Mouse (Mus musculus) liver, embryonic 13.5 days (tissue): Measurements from ENCODE around the gene Ighmbp2. TPM values are rescaled to one million over a fixed set of nuclear protein-coding genes. Genes with fewer than 3 reads are reported as not detected.

Source experiments
- ATAC-seq: fragments of 200-750 bp; cut with Nextera tagmentation; 2 replicates; pipeline ENCODE4 v1.8.0; 2017; ENCODE audit warnings: low read depth, mild to moderate bottlenecking, moderate number of reproducible peaks, moderate library complexity
- DNase-seq: peaks from one replicate; pipeline ENCODE4 v3.0.0; 2022
- H3K27ac ChIP-seq: fragments of 300-500 bp; sonication (generic); 2 replicates; pipeline ENCODE4 v1.5.1; 2015; ENCODE audit warnings: moderate library complexity, mild to moderate bottlenecking, inconsistent platforms
- H3K27me3 ChIP-seq: fragments of 300-500 bp; sonication (generic); 2 replicates; pipeline ENCODE4 v1.6.1; 2015; ENCODE audit warnings: mild to moderate bottlenecking, inconsistent platforms
- H3K36me3 ChIP-seq: fragments of 300-500 bp; sonication (generic); 2 replicates; pipeline ENCODE4 v1.6.1; 2015; ENCODE audit warnings: mild to moderate bottlenecking, inconsistent platforms
- H3K4me1 ChIP-seq: fragments of 300-500 bp; sonication (generic); replicated peaks from 2 replicates; pipeline ENCODE4 v1.6.1; 2015; ENCODE audit warnings: inconsistent platforms
- H3K4me2 ChIP-seq: fragments of 300-500 bp; sonication (generic); 2 replicates; pipeline ENCODE4 v1.6.1; 2015; ENCODE audit warnings: inconsistent platforms, mild to moderate bottlenecking, moderate library complexity
- H3K4me3 ChIP-seq: fragments of 300-500 bp; sonication (generic); replicated peaks from 2 replicates; pipeline ENCODE4 v1.5.1; 2015; ENCODE audit warnings: mild to moderate bottlenecking, inconsistent platforms
- H3K9ac ChIP-seq: fragments of 300-500 bp; sonication (generic); 2 replicates; pipeline ENCODE4 v1.6.1; 2015; ENCODE audit warnings: mild to moderate bottlenecking, inconsistent platforms
- H3K9me3 ChIP-seq: fragments of 300-500 bp; sonication (generic); replicated peaks from 2 replicates; pipeline ENCODE4 v1.6.1; 2016; ENCODE audit warnings: inconsistent platforms
- WGBS: fragments of 180-500 bp; shearing (Covaris S2); methylation state at CpG from one replicate; pipeline ENCODE4 v1.1.7; 2015; ENCODE audit not compliant: insufficient replicate concordance; 5-methylcytosine and 5-hydroxymethylcytosine counted together
- polyA plus RNA-seq: library from polyadenylated mRNA; unstranded; fragments of >200 nt; fragmentation: Nextera tagmentation; extraction: Ambion mirVana; gene quantifications from 2 replicates; pipeline ENCODE4 v1.2.1, GENCODE M21; 2015

Gene Ighmbp2
- polyA plus RNA-seq, 1 experiment from 2014 or later: 3.8 TPM

GRCm38 (mm10) chr19:3275744-3276365 is 7.0 kb downstream of the Ighmbp2 start:
- Histone ChIP-seq H3K9me3 (no peaks in the 10 kb centered on the region), H3K4me3 (no peak overlapping the region), H3K4me1 (no peaks in the 10 kb centered on the region), H3K27me3 (no peaks in the 10 kb centered on the region), H3K27ac (no peak overlapping the region), H3K36me3 (peaks cover 91% of the 10 kb centered on the region), H3K4me2 (no peak overlapping the region), H3K9ac (no peak overlapping the region)
- DNase-seq (no peak), ATAC-seq (no peak)
- WGBS: 78% methylated on average over 3 of the region's 3 CpGs

GRCm38 (mm10) chr19:3273331-3273730 is 9.5 kb downstream of the Ighmbp2 start:
- 75% methylated on average over 9 of the region's 9 CpGs for WGBS
- peaks cover 91% of the 10 kb centered on the region for H3K36me3 ChIP-seq
- no peaks in the 10 kb centered on the region for H3K9me3 ChIP-seq
- no peak overlapping the region for H3K27ac ChIP-seq
- no peak overlapping the region for H3K4me2 ChIP-seq
- DNase-seq: no peak
- no peaks in the 10 kb centered on the region for H3K27me3 ChIP-seq
- no peaks in the 10 kb centered on the region for H3K4me1 ChIP-seq
- H3K9ac ChIP-seq: no peak overlapping the region
- ATAC-seq: no peak
- H3K4me3 ChIP-seq: no peak overlapping the region

- ATAC-seq: no peak
- H3K4me3 ChIP-seq: no peak overlapping the region
- H3K27me3 ChIP-seq: no peaks in the 10 kb centered on the region
- DNase-seq: no peak
- H3K9me3 ChIP-seq: no peaks in the 10 kb centered on the region
- H3K4me2 ChIP-seq: no peak overlapping the region
- no peak overlapping the region for H3K9ac ChIP-seq
- peaks cover 91% of the 10 kb centered on the region for H3K36me3 ChIP-seq
- H3K4me1 ChIP-seq: no peaks in the 10 kb centered on the region
- 69% methylated on average over 6 of the region's 6 CpGs for WGBS
- H3K27ac ChIP-seq: no peak overlapping the region
Observed at GRCm38 (mm10) chr19:3271366-3271765, 11.5 kb downstream of the Ighmbp2 start.

- H3K4me3 ChIP-seq: no peak overlapping the region
- H3K36me3 ChIP-seq: peaks cover 92% of the 10 kb centered on the region
- 90% methylated on average over 5 of the region's 6 CpGs for WGBS
- H3K4me2 ChIP-seq: no peak overlapping the region
- H3K9ac ChIP-seq: no peak overlapping the region
- no peaks in the 10 kb centered on the region for H3K27me3 ChIP-seq
- no peak overlapping the region for H3K27ac ChIP-seq
- no peak for DNase-seq
- no peaks in the 10 kb centered on the region for H3K4me1 ChIP-seq
- ATAC-seq: no peak
- no peaks in the 10 kb centered on the region for H3K9me3 ChIP-seq
Observed at GRCm38 (mm10) chr19:3269803-3270202, 13.0 kb downstream of the Ighmbp2 start.

- DNase-seq (no peak), ATAC-seq (no peak)
- no peaks in the 10 kb centered on the region for H3K9me3 ChIP-seq
- no peak overlapping the region for H3K4me3 ChIP-seq
- WGBS: 76% methylated on average over 9 of the region's 9 CpGs
- H3K4me2 ChIP-seq: no peak overlapping the region
- no peaks in the 10 kb centered on the region for H3K27me3 ChIP-seq
- H3K9ac ChIP-seq: no peak overlapping the region
- H3K36me3 ChIP-seq: peaks cover 92% of the 10 kb centered on the region
- H3K4me1 ChIP-seq: no peaks in the 10 kb centered on the region
- no peak overlapping the region for H3K27ac ChIP-seq
Observed at GRCm38 (mm10) chr19:3269279-3269678, 13.5 kb downstream of the Ighmbp2 start.

GRCm38 (mm10) chr19:3268218-3268980 is 14.4 kb downstream of the Ighmbp2 start:
- Histone ChIP-seq H3K9ac (no peak overlapping the region), H3K4me2 (no peak overlapping the region), H3K27ac (no peak overlapping the region), H3K36me3 (peaks cover 87% of the 10 kb centered on the region), H3K4me3 (no peak overlapping the region), H3K9me3 (no peaks in the 10 kb centered on the region), H3K4me1 (no peaks in the 10 kb centered on the region), H3K27me3 (no peaks in the 10 kb centered on the region)
- ATAC-seq (no peak), DNase-seq (no peak)
- 80% methylated on average over 17 of the region's 17 CpGs for WGBS

GRCm38 (mm10) chr19:3267340-3267739 is 15.5 kb downstream of the Ighmbp2 start:
- 77% methylated on average over 4 of the region's 4 CpGs for WGBS
- Histone ChIP-seq H3K4me1 (no peaks in the 10 kb centered on the region), H3K4me3 (no peak overlapping the region), H3K36me3 (peaks cover 85% of the 10 kb centered on the region), H3K9me3 (no peaks in the 10 kb centered on the region), H3K27ac (no peak overlapping the region), H3K9ac (no peak overlapping the region), H3K4me2 (no peak overlapping the region), H3K27me3 (no peaks in the 10 kb centered on the region)
- ATAC-seq (no peak), DNase-seq (no peak)

GRCm38 (mm10) chr19:3266676-3267075 is 16.1 kb downstream of the Ighmbp2 start:
- 84% methylated on average over 4 of the region's 4 CpGs for WGBS
- ATAC-seq: no peak

GRCm38 (mm10) chr19:3266136-3266535 is 16.7 kb downstream of the Ighmbp2 start:
- Histone ChIP-seq H3K4me1 (no peaks in the 10 kb centered on the region), H3K36me3 (peaks cover 85% of the 10 kb centered on the region), H3K9ac (no peak overlapping the region), H3K4me2 (no peak overlapping the region), H3K27ac (no peak overlapping the region), H3K4me3 (no peak overlapping the region), H3K9me3 (no peaks in the 10 kb centered on the region), H3K27me3 (no peaks in the 10 kb centered on the region)
- DNase-seq (no peak), ATAC-seq (no peak)
- WGBS: 86% methylated on average over 5 of the region's 5 CpGs

More at GRCm38 (mm10) chr19:3266676-3267075, 16.1 kb downstream of the Ighmbp2 start:
- DNase-seq: no peak
- no peaks in the 10 kb centered on the region for H3K9me3 ChIP-seq
- no peak overlapping the region for H3K4me3 ChIP-seq
- no peaks in the 10 kb centered on the region for H3K4me1 ChIP-seq
- no peak overlapping the region for H3K27ac ChIP-seq
- H3K27me3 ChIP-seq: no peaks in the 10 kb centered on the region
- H3K36me3 ChIP-seq: peaks cover 85% of the 10 kb centered on the region
- H3K9ac ChIP-seq: no peak overlapping the region
- H3K4me2 ChIP-seq: no peak overlapping the region

- Histone ChIP-seq H3K4me2 (no peak overlapping the region), H3K9ac (no peak overlapping the region), H3K9me3 (no peaks in the 10 kb centered on the region), H3K4me1 (no peaks in the 10 kb centered on the region), H3K27me3 (no peaks in the 10 kb centered on the region), H3K27ac (no peak overlapping the region), H3K4me3 (no peak overlapping the region), H3K36me3 (peaks cover 88% of the 10 kb centered on the region)
- no peak for DNase-seq
- no peak for ATAC-seq
- WGBS: 85% methylated on average over 9 of the region's 9 CpGs
Observed at GRCm38 (mm10) chr19:3265180-3265579, 17.6 kb downstream of the Ighmbp2 start.

GRCm38 (mm10) chr19:3264348-3264747 is 18.5 kb downstream of the Ighmbp2 start:
- DNase-seq: no peak
- no peak overlapping the region for H3K27ac ChIP-seq
- ATAC-seq: no peak

More at GRCm38 (mm10) chr19:3264348-3264747, 18.5 kb downstream of the Ighmbp2 start:
- Histone ChIP-seq H3K9me3 (no peaks in the 10 kb centered on the region), H3K9ac (no peak overlapping the region), H3K36me3 (peaks cover 91% of the 10 kb centered on the region), H3K27me3 (no peaks in the 10 kb centered on the region), H3K4me2 (no peak overlapping the region), H3K4me3 (no peak overlapping the region), H3K4me1 (no peaks in the 10 kb centered on the region)
- WGBS: 90% methylated on average over 6 of the region's 6 CpGs
